Mouse (Mus musculus) right cerebral cortex, adult 18-20 months (tissue): Measurements from ENCODE around the gene Usp36.
"Not testable (repeated sequence)": the region's sequence is repeated elsewhere in the genome, so short reads cannot be mapped to it uniquely, and the experiment has no call there.

Experiments
- DNase-seq: peaks from one replicate; pipeline ENCODE4 v3.0.0; 2022; ENCODE audit warnings: mixed read lengths

Gene Usp36

DNA sequence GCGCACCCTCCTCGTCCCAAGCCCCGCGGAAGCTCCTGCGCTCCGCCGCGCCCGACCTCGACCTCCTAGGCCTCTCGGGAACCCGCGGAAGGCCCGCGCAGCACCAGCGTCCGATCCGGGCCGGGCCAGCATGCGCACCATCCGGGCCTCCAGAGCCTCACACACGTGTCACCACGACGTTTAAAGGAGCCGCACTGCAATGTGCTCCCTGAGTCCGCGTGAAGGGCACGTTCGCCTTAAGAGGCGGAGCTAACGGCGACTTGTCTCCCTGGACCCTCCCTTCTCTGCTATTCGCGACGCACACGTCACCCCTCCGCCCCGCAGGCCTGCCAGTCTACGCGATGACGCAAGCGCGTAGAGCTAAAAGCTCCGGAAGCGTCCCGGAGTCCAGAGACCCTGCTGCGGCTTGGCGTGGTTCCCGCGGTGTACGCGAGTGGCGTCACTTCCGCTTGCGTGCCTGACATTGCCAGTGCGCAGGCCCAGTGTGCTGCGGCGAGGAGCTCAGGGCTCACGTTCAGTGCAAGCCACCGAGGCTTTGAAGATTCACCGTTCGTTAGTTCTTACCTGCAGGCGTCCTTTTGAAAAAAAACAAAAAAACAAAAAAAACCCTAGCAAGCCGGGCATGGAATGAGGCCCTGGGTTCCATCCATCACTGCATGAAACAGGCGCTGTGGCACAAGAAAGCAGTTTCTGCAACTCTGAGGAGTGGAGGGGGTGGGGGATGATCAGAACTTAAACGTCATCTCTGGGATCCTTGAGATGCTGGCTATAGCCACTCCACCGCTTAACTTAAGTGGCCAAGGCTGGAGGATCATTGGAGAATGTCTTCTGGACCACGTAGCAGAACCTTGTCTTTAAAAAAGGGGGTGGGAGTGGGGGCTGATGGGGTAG is at the start of gene Usp36:
Gene Usp36 (minus strand): TSS at position 246 of the 891 bp plus-strand sequence.
- peak; percentile 100 for DNase-seq

DNA sequence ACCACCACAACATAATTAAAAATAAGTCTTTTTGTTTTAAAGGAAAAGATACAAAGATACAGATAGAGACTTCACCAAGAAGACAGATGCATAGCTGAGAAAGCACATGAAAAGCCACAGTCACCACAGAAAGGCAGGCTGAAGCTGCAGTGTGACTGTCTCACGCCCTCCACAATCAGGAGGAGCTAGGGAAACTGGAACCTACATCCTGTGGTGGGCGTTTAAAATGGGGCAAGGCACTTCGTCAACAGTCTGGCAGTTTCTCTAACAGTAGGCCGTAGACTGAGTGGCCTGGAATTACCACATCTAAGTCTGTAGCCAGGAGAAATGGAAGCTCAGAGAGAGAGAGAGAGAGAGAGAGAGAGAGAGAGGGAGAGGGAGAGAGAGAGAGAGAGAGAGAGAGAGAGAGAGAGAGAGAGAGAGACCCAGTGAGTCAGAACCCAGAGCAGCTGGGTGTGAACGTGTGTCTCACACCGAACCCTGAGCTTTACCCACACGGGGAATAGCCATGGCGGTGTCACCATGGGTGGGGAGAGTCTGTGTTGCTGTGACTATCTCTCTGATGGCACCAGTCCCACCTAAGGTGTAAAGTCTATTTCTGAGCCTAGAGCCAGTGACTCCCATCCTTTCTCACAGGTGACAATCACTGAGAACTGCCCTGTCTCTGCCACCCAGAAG is 47.6 kb upstream of the Usp36 start:
- DNase-seq = peak; percentile 82

GRCm38 (mm10) chr11:118333431-118333830 is 43.4 kb upstream of the Usp36 start:
- DNase-seq = no peak

DNA sequence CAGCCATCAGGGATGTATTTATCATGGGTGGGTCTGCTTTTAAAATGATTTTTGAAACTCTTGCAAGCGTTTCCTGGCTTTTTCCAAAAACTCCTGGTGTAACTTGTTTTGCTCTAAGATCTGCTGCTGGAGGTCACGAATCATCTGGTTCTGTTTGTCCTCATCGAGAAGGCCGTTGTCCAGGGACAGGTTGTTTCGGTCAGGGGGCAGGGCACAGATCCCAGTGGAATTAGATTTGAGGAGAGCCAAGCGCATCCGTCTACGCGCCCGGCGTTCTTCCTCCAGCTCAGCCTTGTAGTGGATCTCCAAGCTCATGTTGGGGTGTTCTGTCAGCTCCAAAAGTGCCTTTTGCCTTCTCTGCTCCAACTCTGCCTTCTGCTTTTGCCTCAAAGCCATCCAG is 42.3 kb upstream of the Usp36 start:
- DNase-seq = no peak

GRCm38 (mm10) chr11:118330777-118331176 is 40.7 kb upstream of the Usp36 start:
- peak; percentile 85 for DNase-seq

- no peak for DNase-seq
Observed at GRCm38 (mm10) chr11:118330361-118330760, 40.3 kb upstream of the Usp36 start.

- DNase-seq = no peak
Observed at GRCm38 (mm10) chr11:118328947-118329346, 38.9 kb upstream of the Usp36 start.

- no peak for DNase-seq
Observed at GRCm38 (mm10) chr11:118328511-118328910, 38.5 kb upstream of the Usp36 start.

- DNase-seq = peak; percentile 91
Observed at GRCm38 (mm10) chr11:118326991-118327971, 37.2 kb upstream of the Usp36 start.

DNA sequence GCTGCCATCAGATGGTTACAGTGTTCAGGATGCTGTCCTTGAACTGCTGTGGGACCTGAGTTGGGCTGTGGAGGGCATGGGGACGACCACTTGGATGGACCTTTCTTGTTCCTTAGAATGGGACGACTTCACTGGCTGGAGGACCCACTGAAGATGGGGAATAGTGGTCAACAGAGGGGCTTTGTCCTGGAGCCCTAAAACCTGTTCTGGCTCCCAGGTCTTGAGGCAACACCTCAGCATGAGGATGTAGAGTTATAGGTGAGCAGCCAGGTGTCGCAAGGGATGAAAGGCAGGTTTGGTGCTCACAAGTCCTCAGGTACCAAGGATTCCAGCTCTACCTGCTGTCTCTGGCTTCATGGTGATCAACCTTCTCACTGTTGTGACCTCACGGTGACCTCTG is 36.4 kb upstream of the Usp36 start:
- DNase-seq = no peak

DNA sequence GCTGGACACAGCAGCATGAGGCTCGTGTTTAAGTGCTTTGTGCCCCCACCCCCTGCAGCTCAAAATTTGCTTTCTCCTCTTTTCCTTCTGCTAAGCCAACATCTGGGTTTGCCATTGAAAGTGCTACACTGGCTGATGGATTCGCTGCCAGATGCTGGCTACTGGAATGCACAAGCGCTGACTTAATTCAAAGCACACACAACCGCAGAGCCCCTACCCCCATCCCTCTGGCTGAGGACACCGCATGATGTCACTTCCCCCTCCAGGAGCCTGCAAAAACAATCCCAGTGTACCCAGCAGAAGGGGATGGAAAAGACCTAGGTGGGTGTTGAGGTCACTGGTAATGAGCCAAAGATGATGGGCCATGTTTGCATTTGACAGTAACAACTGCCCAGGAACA is 34.5 kb upstream of the Usp36 start:
- no peak for DNase-seq

- DNase-seq = no peak
Observed at GRCm38 (mm10) chr11:118323974-118324373, 33.9 kb upstream of the Usp36 start.

GRCm38 (mm10) chr11:118322647-118323046 is 32.6 kb upstream of the Usp36 start:
- no peak for DNase-seq

GRCm38 (mm10) chr11:118321971-118322370 is 31.9 kb upstream of the Usp36 start:
- no peak for DNase-seq

- DNase-seq = peak; percentile 41
Observed at GRCm38 (mm10) chr11:118321500-118321899, 31.5 kb upstream of the Usp36 start.

DNA sequence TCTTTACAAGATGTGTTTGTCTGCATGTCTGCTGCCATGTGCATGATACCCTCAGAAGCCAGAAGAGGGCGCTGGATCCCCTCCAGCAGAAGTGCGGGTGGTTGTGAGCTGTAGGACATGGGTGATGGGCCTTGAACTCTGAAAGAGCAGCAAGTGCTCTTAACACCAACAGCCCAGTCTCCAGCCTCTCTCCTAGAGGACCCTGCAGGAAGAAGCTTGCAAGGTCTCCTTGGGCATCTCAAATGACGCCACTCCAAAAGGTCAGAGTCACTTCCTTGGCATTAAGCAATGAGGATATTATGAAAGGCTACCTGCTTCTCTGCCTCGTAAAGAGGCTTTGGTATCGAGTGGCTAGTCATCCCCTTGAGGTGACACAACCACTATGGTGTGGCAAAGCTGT is 28.6 kb upstream of the Usp36 start:
- DNase-seq = no peak

GRCm38 (mm10) chr11:118317129-118317528 is 27.1 kb upstream of the Usp36 start:
- peak; percentile 51 for DNase-seq

DNA sequence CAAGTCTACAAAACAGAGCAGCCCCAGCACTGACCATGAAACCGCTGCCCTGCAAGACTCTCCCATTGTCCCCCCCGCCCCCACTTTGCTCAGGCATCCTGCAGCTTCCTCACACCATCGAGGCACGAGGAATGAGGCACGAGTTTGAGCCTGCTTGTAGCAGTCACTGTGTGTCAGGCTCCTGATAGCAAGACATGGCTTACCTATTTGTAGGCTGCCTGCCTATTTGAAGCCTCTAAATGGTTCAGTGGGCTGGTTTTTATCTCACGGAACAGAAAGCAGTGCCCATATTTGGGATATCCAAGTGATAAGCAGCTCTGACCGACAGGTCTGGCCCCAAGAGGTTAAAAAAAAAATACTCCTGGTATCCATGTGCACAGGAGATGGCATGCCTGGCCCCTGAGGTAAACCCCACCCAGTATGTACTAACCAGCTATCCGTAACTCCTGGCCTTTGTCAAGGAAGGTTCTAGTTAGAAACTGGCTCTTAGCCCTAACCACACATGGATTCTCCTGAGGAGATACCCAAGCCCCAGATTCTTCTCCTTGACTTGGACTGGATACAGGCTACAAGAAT is 26.3 kb upstream of the Usp36 start:
- no peak for DNase-seq

DNA sequence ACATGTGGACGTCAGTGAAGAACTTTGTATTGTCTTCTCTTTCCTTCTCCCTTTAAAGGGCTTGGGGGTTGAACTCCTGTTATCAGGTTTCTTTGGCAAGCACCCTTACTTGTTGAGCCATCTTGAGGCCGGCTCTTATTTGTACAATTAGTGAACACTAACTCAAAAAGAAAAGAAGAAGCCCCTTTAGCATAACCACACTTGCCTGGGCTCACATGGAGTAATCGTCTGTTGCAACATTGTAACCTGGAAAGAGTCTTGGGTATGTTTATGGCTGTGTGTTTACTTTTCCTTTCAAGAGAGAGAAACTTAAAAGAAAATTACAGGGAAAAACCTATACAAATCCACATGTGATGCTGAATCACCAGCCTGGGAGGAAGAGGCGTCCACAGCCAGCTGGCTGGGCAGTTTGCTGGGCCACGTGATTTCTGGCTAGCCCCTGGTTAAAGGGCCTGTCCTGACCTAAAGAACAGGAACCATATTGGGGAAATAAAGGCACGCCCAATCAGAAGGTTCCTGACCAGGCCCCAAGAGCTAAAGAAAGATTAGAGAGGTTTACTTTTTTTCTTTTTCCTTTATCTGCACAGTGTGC is 22.2 kb upstream of the Usp36 start:
- DNase-seq = no peak

GRCm38 (mm10) chr11:118307962-118308361 is 17.9 kb upstream of the Usp36 start:
- DNase-seq = not testable (repeated sequence)

- not testable (repeated sequence) for DNase-seq
Observed at GRCm38 (mm10) chr11:118303959-118304358, 13.9 kb upstream of the Usp36 start.

DNA sequence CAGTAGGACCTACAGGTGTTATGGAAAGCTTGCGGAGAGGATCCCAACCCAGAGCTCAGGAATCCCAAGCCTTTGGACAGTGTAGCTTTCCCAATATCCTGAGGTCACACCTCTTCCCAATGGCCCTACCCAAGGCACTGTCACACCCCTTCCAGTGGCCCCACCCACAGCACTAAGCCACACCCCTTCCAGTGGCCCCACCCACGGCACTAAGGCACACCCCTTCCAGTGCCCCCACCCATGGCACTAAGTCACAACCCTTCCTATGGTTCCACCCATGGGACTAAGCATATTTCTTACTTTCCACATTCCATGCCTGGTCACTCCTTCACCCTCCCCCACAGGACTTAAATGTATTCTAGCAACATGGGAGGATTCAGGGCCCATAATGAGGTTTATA is 8.8 kb upstream of the Usp36 start:
- DNase-seq = no peak
